8 mouse cellular contexts compared by ENCODE assay signal in genomic region chr4:108460156-108460923, GRCm38 (mm10). TPM values are rescaled to one million over a fixed set of nuclear protein-coding genes. Genes with fewer than 3 reads are reported as not detected.
DNase-seq lines count a peak whose midpoint lies in the region; ATAC-seq and TF ChIP-seq lines count a peak whose summit lies in the region.

No protein-coding gene starts in this region.

- H3K36me3 ChIP-seq in embryonic facial prominence, embryonic 13.5 days = peaks cover 10% of the 10 kb centered on the region; the same call in 1 of the 2 replicates
- peaks cover 3% of the 10 kb centered on the region; the same call in 1 of the 2 replicates for H3K36me3 ChIP-seq in limb, embryonic 14.5 days (ENCODE audit: control insufficient read depth, insufficient read depth, low read length)
- H3K36me3 ChIP-seq in midbrain, embryonic 16.5 days (ENCODE audit: control insufficient read depth, insufficient read depth, low read length) = no peaks in the 10 kb centered on the region

- peak; percentile 94 for DNase-seq in A20 (ENCODE audit: low read depth, low spot score)
- peak; percentile 22 to 49 for DNase-seq in adrenal gland, postnatal 4 days (ENCODE audit: low spot score in 2 of 2)
- DNase-seq in heart, adult 8-10 months (ENCODE audit: low spot score) = peak; percentile 43
- peak; percentile 60 for DNase-seq in kidney, adult 9 months
- peak; percentile 40 for DNase-seq in limb, embryonic 14.5 days (ENCODE audit: low spot score)
- DNase-seq in spleen, postnatal 10 days (ENCODE audit: low spot score in 2 of 2) = peak; percentile 71 to 84

- no peak for TF ChIP-seq POLR2A in limb, embryonic 14.5 days (IDR thresholded peaks at IDR 0.05; ENCODE audit: borderline replicate concordance, extremely low read depth, insufficient read depth, insufficient read length)

- peak overlapping the region; percentile 99 for H3K27ac ChIP-seq in embryonic facial prominence, embryonic 13.5 days
- H3K27ac ChIP-seq in limb, embryonic 14.5 days (replicated peaks; ENCODE audit: low read depth, low read length) = peak overlapping the region; percentile 98
- peak overlapping the region; percentile 100 for H3K27ac ChIP-seq in midbrain, embryonic 16.5 days (ENCODE audit: low read length)

- H3K9ac ChIP-seq in embryonic facial prominence, embryonic 13.5 days = peak overlapping the region; percentile 96
- H3K9ac ChIP-seq in limb, embryonic 14.5 days (ENCODE audit: low read depth, low read length, severe bottlenecking) = peak overlapping the region; percentile 98
- peak overlapping the region; percentile 99 for H3K9ac ChIP-seq in midbrain, embryonic 16.5 days (ENCODE audit: low read depth, low read length)

- peak overlapping the region; percentile 66 for H3K4me2 ChIP-seq in embryonic facial prominence, embryonic 13.5 days
- H3K4me2 ChIP-seq in limb, embryonic 14.5 days (replicated peaks; ENCODE audit: low read depth, low read length, severe bottlenecking) = peak overlapping the region; percentile 52
- peak overlapping the region; percentile 54 for H3K4me2 ChIP-seq in midbrain, embryonic 16.5 days (ENCODE audit: low read length)

- peaks cover 11% of the 10 kb centered on the region for H3K4me1 ChIP-seq in embryonic facial prominence, embryonic 13.5 days
- H3K4me1 ChIP-seq in limb, embryonic 14.5 days (ENCODE audit: control insufficient read depth, insufficient read depth, low read length) = peaks cover 6% of the 10 kb centered on the region; the same call in 1 of the 2 replicates
- H3K4me1 ChIP-seq in midbrain, embryonic 16.5 days (ENCODE audit: control insufficient read depth, insufficient read depth, low read length) = peaks cover 17% of the 10 kb centered on the region

- no peaks in the 10 kb centered on the region for H3K27me3 ChIP-seq in embryonic facial prominence, embryonic 13.5 days
- H3K27me3 ChIP-seq in limb, embryonic 14.5 days (ENCODE audit: control insufficient read depth, insufficient read depth, low read length) = no peaks in the 10 kb centered on the region
- H3K27me3 ChIP-seq in midbrain, embryonic 16.5 days (ENCODE audit: control insufficient read depth, insufficient read depth, low read depth, low read length) = no peaks in the 10 kb centered on the region

- ATAC-seq in embryonic facial prominence, embryonic 13.5 days (ENCODE audit: insufficient number of reproducible peaks, insufficient read depth, low FRiP score, low TSS enrichment, low read depth) = peak; percentile 60
- peak; percentile 38 for ATAC-seq in limb, embryonic 14.5 days (ENCODE audit: low FRiP score, low read depth)
- ATAC-seq in midbrain, embryonic 16.5 days = peak; percentile 72

- H3K9me3 ChIP-seq in embryonic facial prominence, embryonic 13.5 days = no peaks in the 10 kb centered on the region
- no peaks in the 10 kb centered on the region for H3K9me3 ChIP-seq in limb, embryonic 14.5 days (ENCODE audit: control insufficient read depth, low read length)
- no peaks in the 10 kb centered on the region for H3K9me3 ChIP-seq in midbrain, embryonic 16.5 days (replicated peaks; ENCODE audit: control insufficient read depth, low read length, poor library complexity, severe bottlenecking)

- H3K4me3 ChIP-seq in embryonic facial prominence, embryonic 13.5 days = peak overlapping the region; percentile 94
- H3K4me3 ChIP-seq in limb, embryonic 14.5 days (replicated peaks; ENCODE audit: low read length) = peak overlapping the region; percentile 99
- H3K4me3 ChIP-seq in midbrain, embryonic 16.5 days (ENCODE audit: low read depth, low read length) = peak overlapping the region; percentile 100

- under 1% methylated on average over 59 of the region's 59 CpGs for WGBS in embryonic facial prominence, embryonic 13.5 days
- WGBS in limb, embryonic 14.5 days = 2% methylated on average over 52 of the region's 59 CpGs
- WGBS in midbrain, embryonic 16.5 days = under 1% methylated on average over 56 of the region's 59 CpGs

RNA-seq across cellular contexts. Expression of gene Tut4, which starts 1.1 kb away (rescaled TPM):
- total RNA-seq in adrenal gland, postnatal 4 days (2021) = 10 to 100 TPM; 79.9 to 82.3 TPM
- 103 and 125 TPM in 2 replicates for polyA plus RNA-seq in embryonic facial prominence, embryonic 13.5 days (2015; fragmentation: Nextera tagmentation; extraction: Ambion mirVana)
- 10 to 100 TPM; 14.6 to 25.2 (median 18.6) TPM for total RNA-seq in heart, adult 8-10 months (2022)
- 197 and 222 TPM in 2 replicates for polyA plus RNA-seq in limb, embryonic 14.5 days (2012; rRNA removed)
- polyA plus RNA-seq in limb, embryonic 14.5 days (2014; fragmentation: Nextera tagmentation; extraction: Ambion mirVana) = 59.1 and 73.9 TPM in 2 replicates
- polyA plus RNA-seq in midbrain, embryonic 16.5 days (2015; fragmentation: Nextera tagmentation; extraction: Ambion mirVana) = 50.9 and 58.4 TPM in 2 replicates

RNA-seq across cellular contexts. Expression of gene Gpx7, which starts 53.6 kb away (rescaled TPM):
- total RNA-seq in adrenal gland, postnatal 4 days (2021) = 10 to 100 TPM; 25.0 to 31.1 TPM
- polyA plus RNA-seq in embryonic facial prominence, embryonic 13.5 days (2015; fragmentation: Nextera tagmentation; extraction: Ambion mirVana) = 86.0 and 102 TPM in 2 replicates
- 1 to 10 TPM; 4.4 to 9.5 (median 6.3) TPM for total RNA-seq in heart, adult 8-10 months (2022)
- polyA plus RNA-seq in limb, embryonic 14.5 days (2012; rRNA removed) = 92.8 and 98.8 TPM in 2 replicates
- polyA plus RNA-seq in limb, embryonic 14.5 days (2014; fragmentation: Nextera tagmentation; extraction: Ambion mirVana) = 104 and 117 TPM in 2 replicates
- polyA plus RNA-seq in midbrain, embryonic 16.5 days (2015; fragmentation: Nextera tagmentation; extraction: Ambion mirVana) = 26.5 and 26.9 TPM in 2 replicates

Comparison
In these comparisons a context has a peak if more than half of its experiments do, and no peak if none do; other contexts are left out.
1. Peak in every context shown above with its lines: DNase-seq, ATAC-seq, H3K4me3 ChIP-seq and H3K27ac ChIP-seq.
2. DNase-seq: peak in every context shown above with its lines; median percentile 94 in A20; 78 in spleen, postnatal 10 days; 60 in kidney, adult 9 months; 43 in heart, adult 8-10 months; 40 in limb, embryonic 14.5 days; 36 in adrenal gland, postnatal 4 days.